Mouse (Mus musculus): ENCODE data around the gene Necab2.

Necab2 gene

DNA sequence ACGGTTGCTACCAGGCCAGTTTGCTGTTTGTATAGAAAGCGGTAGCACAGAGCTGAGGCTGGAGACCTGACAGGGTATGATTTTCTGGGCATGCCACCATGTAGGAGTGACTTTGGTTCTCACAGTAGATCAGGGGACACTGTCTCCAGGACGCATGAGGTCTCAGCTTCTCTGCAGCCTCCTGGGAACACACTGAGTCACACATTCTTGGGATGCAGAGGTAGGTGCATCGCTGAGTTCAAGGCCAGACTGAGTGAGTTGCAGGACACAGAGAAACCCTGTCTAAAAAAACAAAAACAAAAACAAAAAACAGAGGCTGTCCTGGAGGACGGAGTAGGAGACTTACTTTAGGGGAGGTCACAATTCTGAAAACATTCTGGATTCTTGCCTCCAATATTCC lies 6.4 kb downstream of the Necab2 start:
- DNase-seq (ENCODE audit: low spot score): no peak

DNA sequence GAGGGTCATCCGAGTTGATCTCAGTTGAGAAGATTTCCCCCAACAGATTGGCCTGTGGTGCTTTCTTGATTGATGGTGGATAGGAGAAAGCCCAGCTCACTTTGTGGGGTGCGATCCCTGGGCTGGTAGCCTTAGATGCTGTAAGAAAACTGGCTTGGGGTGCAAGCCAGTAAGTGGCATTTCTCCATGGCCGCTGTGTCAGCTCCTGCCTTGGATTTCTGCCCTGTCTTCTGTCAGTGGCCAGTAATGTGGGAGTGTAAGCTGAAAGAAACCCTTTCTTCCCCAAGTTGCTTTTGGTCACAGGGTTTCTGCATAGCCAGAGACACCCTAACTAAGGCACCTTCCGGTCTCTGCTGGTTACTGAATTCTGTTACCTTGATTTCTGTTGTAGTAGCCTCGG lies 9.5 kb downstream of the Necab2 start:
- DNase-seq (ENCODE audit: low spot score): no peak

DNA sequence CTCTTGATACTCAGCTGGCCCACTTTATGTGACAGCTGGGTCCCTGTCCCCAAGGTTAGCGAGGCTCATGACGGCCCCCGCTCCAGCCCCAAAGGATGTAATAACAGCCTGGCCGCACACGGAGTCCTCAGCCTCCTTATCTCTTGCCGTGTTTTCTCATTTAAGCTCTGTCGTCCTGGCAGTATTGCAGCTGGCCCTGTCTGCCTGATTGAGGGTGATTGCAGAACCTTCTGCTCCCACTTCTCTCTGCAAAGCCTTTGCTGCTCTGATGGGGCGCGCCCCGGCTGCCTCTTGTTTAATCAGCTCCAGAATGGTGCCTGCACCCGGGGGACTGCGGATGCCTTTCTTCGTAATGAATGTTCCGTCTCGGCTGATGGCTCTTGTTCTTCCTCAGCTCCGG lies 13.2 kb downstream of the Necab2 start:
- no peak for DNase-seq (ENCODE audit: low spot score)

DNA sequence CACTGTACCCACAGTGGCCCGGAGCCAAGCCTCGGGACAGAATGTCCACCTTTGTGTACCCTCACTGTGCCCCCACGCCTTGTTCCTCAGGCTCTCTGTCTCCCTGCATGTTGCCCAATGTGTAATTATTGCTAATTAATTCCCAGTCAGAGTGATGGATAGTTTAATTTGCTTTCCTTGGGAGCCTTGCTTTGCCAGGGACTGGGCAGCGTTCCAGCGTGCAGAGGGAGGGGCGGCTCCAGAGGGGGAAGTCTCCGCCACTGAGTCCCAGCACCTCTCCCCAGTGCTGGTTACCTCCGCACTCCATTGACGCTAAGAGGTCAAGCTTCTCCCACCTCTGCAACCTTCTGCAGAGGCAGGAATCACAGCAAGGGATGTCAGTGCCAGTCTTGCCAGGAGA lies 14.8 kb downstream of the Necab2 start:
- no peak for DNase-seq (ENCODE audit: low spot score)

DNA sequence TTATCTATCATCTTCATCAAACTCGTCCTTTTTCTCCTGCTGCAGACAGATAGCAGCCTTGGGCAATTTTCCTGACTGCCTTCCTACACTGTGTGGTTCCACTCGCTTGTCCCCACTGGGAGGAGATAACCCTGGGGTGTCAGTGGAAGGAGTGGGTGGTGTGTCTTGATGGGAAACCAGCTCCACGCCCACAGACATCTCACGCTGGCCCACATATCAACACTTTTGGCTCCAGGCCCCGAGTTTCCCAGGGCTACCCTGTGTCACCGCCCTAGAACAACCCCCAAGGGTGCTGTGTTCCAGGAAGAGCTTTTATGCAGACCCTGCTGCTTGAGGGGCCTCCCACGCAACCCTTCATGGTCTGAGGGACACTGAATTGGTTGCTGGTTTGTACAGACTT lies 17.2 kb downstream of the Necab2 start:
- DNase-seq (ENCODE audit: low spot score): peak; percentile 49

DNA sequence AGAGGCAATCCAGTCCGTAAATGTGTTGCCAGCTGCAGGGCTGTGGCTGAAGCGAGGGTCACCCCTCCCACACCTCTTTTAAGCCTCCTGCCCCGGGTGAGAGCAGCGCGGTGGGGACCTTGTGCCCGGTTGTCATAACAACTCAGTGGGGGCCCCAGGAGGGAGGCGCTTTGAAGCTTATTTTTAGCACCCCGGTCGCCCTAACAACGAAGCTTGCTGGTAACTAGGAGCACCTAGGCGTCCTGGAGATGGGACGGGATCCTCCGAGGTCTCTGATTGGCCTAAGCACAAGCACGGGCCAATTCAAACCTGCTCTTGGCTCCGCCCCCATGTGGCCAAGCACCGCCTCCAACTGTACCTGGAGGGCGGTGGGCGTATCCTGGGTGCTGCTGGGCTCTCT lies 19.6 kb downstream of the Necab2 start:
- DNase-seq (ENCODE audit: low spot score): peak; percentile 70

DNA sequence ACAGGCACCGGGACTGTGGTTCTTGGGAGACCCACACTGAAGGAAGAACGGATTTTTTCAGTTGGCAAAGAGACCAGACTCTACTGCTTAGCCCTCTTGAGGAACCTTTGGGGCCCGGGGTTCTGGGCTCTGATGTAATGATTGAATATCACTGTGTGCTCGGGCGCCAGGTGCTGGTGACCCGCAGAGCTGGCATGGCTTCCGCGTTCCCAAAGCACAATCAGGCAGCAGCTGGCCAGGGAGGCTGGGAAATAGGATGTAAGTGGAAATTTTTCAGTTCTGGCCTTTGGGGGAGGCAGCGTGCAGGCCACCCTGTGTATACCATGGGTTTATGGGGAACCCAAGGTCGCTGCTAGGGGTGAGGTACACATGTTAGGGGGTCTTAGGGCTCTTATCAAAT lies 20.3 kb downstream of the Necab2 start:
- no peak for DNase-seq (ENCODE audit: low spot score)

DNA sequence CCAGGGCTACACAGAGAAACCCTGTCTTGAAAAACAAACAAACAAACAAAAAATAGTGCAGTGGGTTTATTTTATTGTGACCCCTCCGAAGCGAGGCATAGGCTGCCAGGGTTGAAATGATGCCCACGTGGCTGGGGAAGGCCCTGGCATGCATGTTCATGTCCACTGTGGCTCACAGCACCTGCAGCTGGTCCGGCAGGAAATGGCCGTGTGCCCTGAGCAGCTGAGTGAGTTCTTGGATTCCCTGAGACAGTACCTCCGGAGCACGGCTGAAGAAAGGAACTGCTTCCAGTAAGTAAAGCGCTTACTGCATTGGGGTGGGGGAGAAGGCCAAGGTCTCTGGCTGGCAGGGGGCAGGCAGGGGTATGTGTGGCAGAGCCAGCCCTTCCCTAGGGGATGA lies 21.6 kb downstream of the Necab2 start:
- DNase-seq (ENCODE audit: low spot score): no peak

DNA sequence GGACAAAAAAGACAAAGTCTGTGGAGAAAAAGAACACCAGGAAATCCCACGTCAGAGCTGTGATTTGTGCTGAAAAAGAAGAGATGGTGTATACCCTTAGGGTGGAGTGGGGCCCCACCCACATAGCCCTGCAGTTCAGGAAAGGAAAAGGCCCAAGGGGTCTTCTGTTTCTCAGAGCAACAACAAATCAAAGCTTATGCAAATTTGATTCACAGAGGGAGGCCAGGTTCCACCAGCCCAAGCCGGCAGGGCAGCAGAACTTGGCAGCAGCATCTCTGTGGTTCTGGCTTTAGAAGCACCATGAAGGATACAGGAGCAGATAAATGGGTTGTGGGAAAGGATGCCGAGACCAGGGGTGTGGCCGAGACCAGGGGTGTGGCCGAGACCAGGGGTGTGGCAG lies 32.2 kb downstream of the Necab2 start:
- no peak for DNase-seq (ENCODE audit: low spot score)

DNA sequence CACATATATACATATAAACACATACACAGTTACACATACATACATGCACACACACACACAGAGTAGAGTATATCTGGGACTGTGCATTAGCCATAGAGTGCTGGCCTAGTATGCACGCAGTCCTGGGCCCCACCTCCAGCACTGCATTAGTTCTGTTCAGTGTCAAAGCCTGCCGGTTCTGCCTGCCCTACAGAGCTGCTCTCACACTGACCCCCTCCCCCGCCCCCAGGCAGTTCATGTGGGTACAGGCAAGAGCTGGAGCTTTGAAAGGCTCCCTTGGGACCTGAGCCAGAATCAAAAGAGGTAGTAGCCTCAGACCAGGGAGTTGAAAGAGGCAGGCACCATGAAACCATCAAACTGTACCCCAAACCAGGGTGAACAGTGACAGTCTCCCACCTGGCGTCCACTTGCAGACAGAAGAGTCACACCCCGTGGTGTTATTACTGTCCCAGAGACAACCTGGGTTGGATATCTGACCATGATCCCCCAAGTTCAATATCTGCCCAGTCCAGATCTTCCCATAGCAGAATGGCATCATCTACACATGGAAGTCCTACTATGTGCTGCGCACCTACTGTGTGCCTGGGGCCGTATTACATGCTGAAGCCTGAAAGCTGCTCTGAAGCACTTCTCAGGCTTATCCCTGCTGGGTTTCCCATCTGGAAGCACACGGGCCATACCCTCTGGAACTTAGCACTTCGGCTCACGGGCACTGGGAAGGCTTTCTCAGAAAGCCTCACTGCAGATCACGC lies 37.8 kb downstream of the Necab2 start:
- no peak for DNase-seq (ENCODE audit: low spot score)

DNA sequence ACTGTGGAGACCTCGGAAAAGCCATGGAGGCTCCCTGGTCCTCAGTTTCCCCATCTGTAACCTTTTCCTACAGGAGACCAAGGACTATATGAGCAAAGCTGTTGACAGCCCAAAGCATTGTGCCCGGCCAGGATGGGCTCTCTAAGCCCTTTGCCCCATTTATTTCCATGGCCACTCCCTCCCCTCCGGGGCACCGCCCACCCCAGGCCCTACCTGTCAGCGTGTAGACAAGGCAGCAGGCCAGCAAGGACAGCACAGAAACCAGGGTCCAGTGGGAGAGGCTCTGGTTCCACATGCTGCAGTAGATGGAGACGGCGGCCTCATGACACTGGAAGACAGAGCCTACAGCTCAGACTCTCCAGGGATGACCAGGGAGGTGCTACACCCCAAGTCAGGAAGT lies 40.6 kb downstream of the Necab2 start:
- DNase-seq (ENCODE audit: low spot score): no peak

DNA sequence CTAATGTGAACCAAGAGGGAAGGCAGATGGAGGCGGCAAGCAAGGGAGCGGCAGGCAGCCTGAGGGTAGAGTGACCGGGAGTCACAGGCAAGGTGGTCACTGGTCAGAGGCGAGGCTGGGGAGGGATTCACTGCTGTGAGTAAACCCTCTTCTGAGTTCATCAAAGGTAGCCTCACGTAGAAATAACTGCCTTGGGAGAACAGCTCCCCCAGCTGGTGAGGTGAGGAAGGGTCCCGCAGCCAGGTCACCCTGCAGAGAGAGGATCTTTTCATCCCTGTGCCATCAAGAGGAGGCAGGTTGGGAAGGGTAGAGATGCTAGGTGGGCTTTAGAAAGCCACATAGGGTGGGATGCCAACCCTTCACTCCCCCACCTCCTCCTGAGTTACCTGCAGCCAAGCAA lies 50.3 kb downstream of the Necab2 start:
- peak; percentile 64 for DNase-seq (ENCODE audit: low spot score)

DNA sequence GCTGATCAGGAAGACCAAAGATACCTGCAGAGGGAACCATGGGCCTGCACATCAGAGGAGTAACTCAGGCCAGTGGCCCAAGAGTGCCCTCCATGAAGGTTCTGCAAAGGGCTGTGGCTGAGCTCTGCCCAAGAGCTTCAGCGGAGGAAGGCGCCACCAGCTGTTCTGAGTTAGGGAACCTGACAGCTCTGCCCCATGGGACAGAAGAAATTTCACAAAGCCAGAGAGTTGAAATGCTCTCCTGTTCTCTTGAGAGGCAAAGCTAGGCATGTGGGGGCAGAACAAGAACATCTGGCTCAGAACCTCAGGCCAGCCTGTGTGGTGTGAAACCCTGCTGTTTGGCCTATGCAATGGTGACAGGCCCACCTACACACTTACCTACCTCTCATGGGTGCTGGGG lies 53.3 kb downstream of the Necab2 start:
- DNase-seq (ENCODE audit: low spot score): no peak

DNA sequence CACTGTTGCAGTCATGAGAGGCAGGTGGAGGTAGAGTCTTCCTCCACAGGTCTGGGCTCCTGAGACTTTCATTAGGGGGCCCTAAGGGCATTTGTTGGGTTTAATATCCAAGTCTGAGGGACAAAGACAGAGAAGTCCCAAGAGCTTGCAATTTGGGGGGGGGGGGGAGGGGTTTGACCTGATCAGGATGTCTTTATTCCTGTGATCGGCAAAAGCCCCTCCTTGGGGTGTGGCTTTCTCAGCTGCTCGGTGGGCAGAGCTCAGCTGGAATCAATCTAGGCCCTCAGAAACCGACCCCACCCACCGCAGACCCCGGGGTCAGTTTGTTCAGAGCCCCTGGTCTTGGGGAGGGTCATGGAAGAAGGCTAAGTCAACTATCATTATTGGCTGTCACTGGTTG lies 55.1 kb downstream of the Necab2 start, which contains the start of gene Slc38a8:
Gene Slc38a8 (minus strand): TSS at position 101 of the 400 bp plus-strand sequence.
- DNase-seq (ENCODE audit: low spot score): no peak

DNA sequence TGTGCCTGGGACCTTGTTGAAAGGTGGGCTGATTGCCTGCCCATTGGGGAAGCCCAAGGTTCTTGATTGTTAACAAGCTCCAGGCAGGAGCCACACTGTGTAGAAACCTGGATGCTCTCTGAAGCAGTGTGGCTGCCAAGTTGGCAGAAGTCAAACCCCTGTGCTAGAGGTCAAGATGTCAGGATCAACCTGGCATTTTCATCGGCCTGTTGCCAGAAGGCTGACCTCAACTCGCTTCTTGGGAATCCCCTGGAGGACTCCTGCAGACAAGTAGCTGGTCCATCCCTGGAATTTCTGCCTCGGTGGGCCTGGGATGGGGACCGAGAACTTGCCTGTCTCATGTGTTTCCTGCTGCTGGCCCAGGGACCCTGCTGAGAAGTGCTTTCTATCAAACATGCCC lies 55.6 kb downstream of the Necab2 start:
- no peak for DNase-seq (ENCODE audit: low spot score)

DNA sequence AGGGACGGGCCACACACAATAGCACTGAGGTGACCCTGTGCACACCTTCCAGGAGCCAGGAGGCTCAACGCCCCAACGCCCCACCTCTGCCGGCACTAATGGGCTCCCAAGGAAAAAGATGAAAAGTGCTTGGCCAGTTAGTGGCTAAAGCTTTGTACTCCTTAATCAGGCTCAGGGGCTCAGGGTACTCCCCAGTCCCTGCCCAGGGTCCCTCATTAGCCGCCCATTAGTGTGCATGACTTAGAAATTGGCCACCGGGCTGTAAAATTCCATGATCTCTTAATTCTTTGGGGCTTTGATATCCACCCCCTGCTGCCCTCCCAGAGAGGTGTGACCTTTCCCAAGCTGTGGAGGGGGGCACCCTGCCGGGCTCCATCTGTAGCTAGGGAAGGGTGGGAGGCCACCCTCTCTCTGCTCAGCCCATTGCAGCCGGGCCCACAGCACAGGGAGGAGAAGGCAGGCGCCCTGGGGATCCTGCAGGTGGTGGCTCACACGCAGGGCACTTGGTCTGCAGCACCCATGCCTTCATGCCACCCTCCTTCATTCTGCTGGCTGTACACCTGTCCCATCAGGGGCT lies 56.8 kb downstream of the Necab2 start:
- no peak for DNase-seq (ENCODE audit: low spot score)

DNA sequence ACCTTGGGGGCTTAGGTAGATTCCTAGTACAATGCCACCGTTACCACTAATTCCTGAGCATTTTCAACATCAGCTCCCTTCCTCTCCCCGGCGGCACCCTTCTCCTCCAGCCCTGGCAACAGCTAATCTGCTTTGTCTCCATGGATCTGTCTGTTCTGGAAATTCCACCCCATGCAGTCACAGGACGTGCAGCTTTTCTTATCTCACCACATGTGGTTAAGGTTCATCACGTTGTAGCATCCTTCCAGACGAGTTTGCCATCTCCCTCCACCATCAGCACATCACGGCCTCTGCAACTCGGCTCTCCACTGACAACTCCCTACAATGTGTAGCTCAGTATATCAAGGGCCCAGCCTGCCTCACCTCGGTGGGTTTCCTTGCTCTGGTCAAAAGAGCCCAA lies 59.0 kb downstream of the Necab2 start:
- DNase-seq (ENCODE audit: low spot score): no peak

DNA sequence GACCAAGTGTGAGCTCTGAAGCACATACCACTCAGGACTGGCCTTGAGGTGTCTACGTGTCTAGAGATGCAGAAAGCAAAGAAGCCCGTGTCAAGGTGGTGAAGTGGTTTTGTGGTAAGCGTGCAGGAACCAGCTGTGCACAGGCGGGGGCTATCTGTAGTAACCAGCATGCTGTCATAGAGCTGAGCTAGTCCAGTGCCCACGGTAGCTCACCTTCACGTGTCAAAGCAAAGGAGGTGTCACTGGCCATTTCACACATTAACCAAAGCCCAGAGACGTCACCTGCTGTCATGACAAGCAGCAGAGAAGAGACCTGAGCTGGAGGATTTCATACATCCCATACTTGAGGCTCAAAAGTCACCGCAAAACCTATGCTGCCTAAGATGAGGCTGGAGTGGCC lies 59.6 kb downstream of the Necab2 start:
- no peak for DNase-seq (ENCODE audit: low spot score)

DNA sequence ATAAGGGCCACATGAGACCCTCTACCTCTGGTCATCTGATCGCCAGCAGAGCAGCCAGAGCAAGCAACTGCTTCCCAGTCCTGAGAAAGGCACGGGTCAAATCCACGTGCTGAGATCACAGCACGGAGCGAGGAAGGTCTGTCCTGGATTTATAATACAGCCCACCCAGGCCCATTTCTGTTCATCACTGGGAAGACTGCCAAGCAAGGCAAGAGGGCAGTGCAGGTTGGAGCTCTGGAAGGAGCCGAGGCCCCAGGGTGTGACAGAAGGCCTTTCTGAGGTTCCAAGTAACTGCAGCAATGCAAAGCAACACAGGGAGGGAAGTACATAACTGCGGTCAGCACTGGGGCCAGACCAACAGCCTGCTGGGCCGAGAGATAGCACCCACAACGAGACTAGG lies 64.0 kb downstream of the Necab2 start:
- no peak for DNase-seq (ENCODE audit: low spot score)

DNA sequence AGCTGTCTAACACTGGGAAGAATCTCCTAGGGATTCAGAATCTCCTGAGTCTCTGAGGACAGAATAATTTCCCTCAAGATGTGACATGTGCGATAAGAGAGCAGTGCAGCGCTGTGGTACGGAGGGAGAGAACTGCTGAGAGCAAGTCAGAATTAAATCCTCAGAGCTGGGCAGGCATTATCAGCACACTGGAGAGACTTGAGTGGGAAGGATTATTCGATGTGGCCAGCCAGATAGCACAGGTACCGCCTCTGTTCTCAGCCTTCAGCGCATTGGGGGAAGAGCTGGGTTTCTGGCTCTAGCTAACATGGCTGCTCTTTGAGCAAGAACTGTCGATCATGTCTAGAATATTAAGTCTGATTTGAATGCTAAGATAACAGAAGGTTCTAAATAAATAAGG lies 65.2 kb downstream of the Necab2 start:
- no peak for DNase-seq (ENCODE audit: low spot score)

DNA sequence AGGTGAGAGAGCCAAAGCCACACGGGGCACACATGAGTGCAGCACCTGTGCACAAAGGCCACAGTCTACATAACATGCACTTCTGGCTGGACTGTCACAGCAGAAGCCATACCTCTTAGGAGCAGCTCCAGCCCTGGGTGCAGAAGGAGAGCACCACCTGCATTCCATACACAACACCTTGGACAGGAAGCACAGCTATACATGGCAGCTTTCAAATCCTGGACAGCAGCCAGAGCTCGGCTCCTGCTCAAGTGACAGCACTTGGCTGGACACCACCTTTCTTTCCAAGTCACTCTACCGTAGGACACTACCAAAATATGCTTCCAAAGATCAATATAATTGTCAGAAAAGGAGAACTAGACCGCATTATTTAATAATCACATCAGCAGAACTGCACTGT lies 66.9 kb downstream of the Necab2 start:
- DNase-seq (ENCODE audit: low spot score): no peak

DNA sequence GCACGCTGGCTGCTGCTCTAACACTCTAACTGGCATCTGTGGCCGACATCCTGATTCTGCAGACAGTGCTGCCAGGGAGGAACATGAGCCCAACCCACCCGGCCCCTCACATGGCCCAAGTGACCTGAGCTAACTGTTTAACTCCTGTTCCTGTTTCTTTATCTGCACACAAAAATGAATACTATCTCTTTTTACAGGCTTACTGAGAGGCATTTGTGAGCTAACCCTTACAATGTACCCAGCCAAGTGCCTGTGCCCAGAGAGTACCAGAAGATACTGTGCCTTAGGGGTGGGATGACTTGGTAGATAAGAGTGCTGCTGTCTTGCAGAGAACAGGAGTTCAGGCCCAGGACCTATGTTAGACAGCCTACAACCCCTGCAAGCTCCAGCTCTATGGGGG lies 68.4 kb downstream of the Necab2 start:
- DNase-seq (ENCODE audit: low spot score): no peak

DNA sequence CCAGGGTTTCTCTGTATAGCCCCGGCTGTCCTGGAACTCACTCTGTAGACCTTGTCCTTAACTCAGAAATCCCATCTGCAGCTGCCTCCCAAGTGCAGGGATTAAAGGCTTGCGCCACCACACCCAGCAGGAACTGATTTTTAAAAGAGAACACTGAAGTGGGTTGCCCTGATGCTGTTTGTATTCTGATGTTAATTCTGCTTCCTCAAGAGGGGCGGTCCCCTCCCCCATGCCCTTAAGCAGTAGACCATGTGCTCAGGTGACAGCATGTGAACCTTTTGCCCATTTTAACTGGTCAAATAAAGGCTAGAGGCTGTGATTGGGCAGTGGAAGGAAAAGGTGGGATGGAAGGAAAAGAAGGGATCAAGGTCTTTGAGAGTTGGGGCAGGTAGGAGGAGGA lies 69.2 kb downstream of the Necab2 start:
- DNase-seq (ENCODE audit: low spot score): no peak

DNA sequence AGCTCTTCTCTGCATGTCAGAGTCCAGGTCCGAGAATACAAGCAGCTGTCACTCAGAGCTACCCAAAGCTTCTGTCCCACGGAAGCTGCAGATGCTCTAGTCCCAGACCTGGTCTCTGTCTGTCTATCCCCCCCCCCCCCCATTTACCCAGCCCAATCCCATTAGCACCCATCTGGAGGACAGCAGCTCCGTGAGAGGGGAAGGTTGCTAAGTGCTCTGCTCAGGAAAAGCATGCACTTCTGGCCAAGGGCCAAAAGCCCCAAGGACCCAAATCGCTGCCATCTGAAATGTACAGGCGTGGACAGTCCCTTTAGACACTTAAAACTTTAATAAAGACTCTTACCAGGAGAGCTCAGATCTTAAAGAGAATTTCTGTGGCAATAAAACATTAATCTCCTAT lies 70.2 kb downstream of the Necab2 start:
- no peak for DNase-seq (ENCODE audit: low spot score)
